Mouse (Mus musculus) G1E (cell line): ENCODE data around the gene Csta1.

ENCODE experiments used
- CTCF ChIP-seq: IDR thresholded peaks from 2 replicates; pipeline ENCODE4 v1.5.1; 2012; ENCODE audit warnings: low read depth, low read length, inconsistent platforms, mixed read lengths
- GATA1 ChIP-seq: IDR thresholded peaks from 2 replicates; pipeline ENCODE4 v1.6.1; 2012; ENCODE audit warnings: borderline replicate concordance, low read length, inconsistent platforms, mixed read lengths
- GATA2 ChIP-seq: IDR thresholded peaks from 2 replicates; pipeline ENCODE4 v1.6.1; 2012; ENCODE audit warnings: low read depth, low read length, inconsistent platforms, borderline replicate concordance
- POLR2AphosphoS5 ChIP-seq: IDR thresholded peaks from 2 replicates; pipeline ENCODE4 v1.6.1; 2012; ENCODE audit warnings: low read depth, low read length, inconsistent platforms; ENCODE audit not compliant: insufficient replicate concordance
- TAL1 ChIP-seq: conservative IDR thresholded peaks from 2 replicates; pipeline ENCODE4 v1.6.1; 2012; ENCODE audit warnings: low read depth, low read length, inconsistent platforms, mixed read lengths

- TF ChIP-seq CTCF: no peak
- no peak for TF ChIP-seq GATA2
- no peak for TF ChIP-seq GATA1
- TF ChIP-seq TAL1: no peak
- no peak for TF ChIP-seq POLR2AphosphoS5
Measured at GRCm38 (mm10) chr16:36072410-36073011, 58.5 kb downstream of the Csta1 start.
